Mouse (Mus musculus) liver, embryonic 11.5 days (tissue): ENCODE measurements around the gene Igfl3. TPM values are rescaled to one million over a fixed set of nuclear protein-coding genes. Genes with fewer than 3 reads are reported as not detected.

Experiments
- ATAC-seq: fragments of 200-750 bp; cut with Nextera tagmentation; replicated peaks from 2 replicates; pipeline ENCODE4 v1.8.0; 2017; ENCODE audit warnings: moderate number of reproducible peaks, mild to moderate bottlenecking, moderate TSS enrichment, moderate library complexity; ENCODE audit not compliant: low FRiP score
- DNase-seq: peaks from one replicate; pipeline ENCODE4 v3.0.0-alpha.2; 2017; ENCODE audit warnings: low spot score
- H3K27ac ChIP-seq: fragments of 300-500 bp; sonication (generic); 2 replicates; pipeline ENCODE4 v1.5.1; 2014; ENCODE audit warnings: mild to moderate bottlenecking, low read depth, low read length, control low read depth
- H3K27me3 ChIP-seq: fragments of 300-500 bp; sonication (generic); replicated peaks from 2 replicates; pipeline ENCODE4 v1.6.1; 2014; ENCODE audit warnings: low read length, mixed read lengths; ENCODE audit not compliant: control insufficient read depth, insufficient read depth
- H3K36me3 ChIP-seq: fragments of 300-500 bp; sonication (generic); 2 replicates; pipeline ENCODE4 v1.6.1; 2014; ENCODE audit warnings: mild to moderate bottlenecking, low read length, moderate library complexity, mixed read lengths; ENCODE audit not compliant: control insufficient read depth, insufficient read depth
- H3K4me1 ChIP-seq: fragments of 300-500 bp; sonication (generic); replicated peaks from 2 replicates; pipeline ENCODE4 v1.6.1; 2014; ENCODE audit warnings: low read length, mixed read lengths; ENCODE audit not compliant: control insufficient read depth, insufficient read depth
- H3K4me2 ChIP-seq: fragments of 300-500 bp; sonication (generic); 2 replicates; pipeline ENCODE4 v1.6.1; 2014; ENCODE audit warnings: mild to moderate bottlenecking, control low read depth, moderate library complexity
- H3K4me3 ChIP-seq: fragments of 300-500 bp; sonication (generic); 2 replicates; pipeline ENCODE4 v1.5.1; 2014; ENCODE audit warnings: low read depth, low read length, control low read depth
- H3K9ac ChIP-seq: fragments of 300-500 bp; sonication (generic); 2 replicates; pipeline ENCODE4 v1.6.1; 2014; ENCODE audit warnings: low read depth, low read length, control low read depth
- H3K9me3 ChIP-seq: fragments of 300-500 bp; sonication (generic); 2 replicates; pipeline ENCODE4 v1.6.1; 2016; ENCODE audit warnings: low read length, inconsistent platforms, mixed read lengths; ENCODE audit not compliant: control insufficient read depth
- WGBS: fragments of 180-500 bp; shearing (Covaris S2); extraction: QIAGEN DNeasy Blood & Tissue Kit; methylation state at CpG from one replicate; pipeline ENCODE4 v1.1.7; 2014; 5-methylcytosine and 5-hydroxymethylcytosine counted together
- polyA plus RNA-seq: library from polyadenylated mRNA; unstranded; fragments of >200 nt; fragmentation: Nextera tagmentation; extraction: Ambion mirVana; gene quantifications from 2 replicates; pipeline ENCODE4 v1.2.1, GENCODE M21; 2014

Gene Igfl3
- not detected in 2 replicates for polyA plus RNA-seq

GRCm38 (mm10) chr7:18176194-18176593 lies at the start of gene Igfl3:
TSS of gene Igfl3 (plus strand) at chr7:18176494.
- no peak within 1 kb of the TSS for H3K4me2 ChIP-seq
- no peak for DNase-seq
- ATAC-seq: no peak
- no peak within 1 kb of the TSS for H3K27ac ChIP-seq
- no peaks in the 10 kb centered on the region for H3K4me1 ChIP-seq
- no peaks in the 10 kb centered on the region for H3K27me3 ChIP-seq
- peaks cover 13% of the 10 kb centered on the region for H3K9me3 ChIP-seq
- H3K9ac ChIP-seq: no peak within 1 kb of the TSS
- H3K4me3 ChIP-seq: no peak within 1 kb of the TSS
- no peaks in the 10 kb centered on the region for H3K36me3 ChIP-seq

- no peak overlapping the region for H3K9ac ChIP-seq
- no peaks in the 10 kb centered on the region for H3K36me3 ChIP-seq
- H3K4me2 ChIP-seq: no peak overlapping the region
- no peak overlapping the region for H3K4me3 ChIP-seq
- DNase-seq: no peak
- no peaks in the 10 kb centered on the region for H3K27me3 ChIP-seq
- 8% methylated on average over 9 of the region's 9 CpGs for WGBS
- no peaks in the 10 kb centered on the region for H3K4me1 ChIP-seq
- no peak overlapping the region for H3K27ac ChIP-seq
- H3K9me3 ChIP-seq: no peaks in the 10 kb centered on the region
- no peak for ATAC-seq
These were observed 34.6 kb downstream of the Igfl3 start for GRCm38 (mm10) chr7:18210938-18211337.

- no peaks in the 10 kb centered on the region for H3K36me3 ChIP-seq
- WGBS: 70% methylated on average over 1 of the region's 1 CpGs
These were observed 38.4 kb downstream of the Igfl3 start for GRCm38 (mm10) chr7:18214699-18215098.

More at GRCm38 (mm10) chr7:18214699-18215098, 38.4 kb downstream of the Igfl3 start:
- Histone ChIP-seq H3K9ac (no peak overlapping the region), H3K4me3 (no peak overlapping the region), H3K4me1 (no peaks in the 10 kb centered on the region), H3K9me3 (no peaks in the 10 kb centered on the region), H3K4me2 (no peak overlapping the region), H3K27ac (no peak overlapping the region), H3K27me3 (no peaks in the 10 kb centered on the region)
- DNase-seq (no peak), ATAC-seq (no peak)

Other genes with a start within 250 kb of the Igfl3 start
- not detected in 2 replicates for gene Ceacam11, start 204.4 kb upstream of the Igfl3 start, polyA plus RNA-seq
- not detected in 2 replicates for gene Ceacam13, start 166.6 kb upstream of the Igfl3 start, polyA plus RNA-seq
- gene Ceacam12, start 110.6 kb upstream of the Igfl3 start, polyA plus RNA-seq: not detected in 2 replicates
- gene Mill1, start 68.9 kb downstream of the Igfl3 start, polyA plus RNA-seq: not detected in 2 replicates
- not detected in 2 replicates for gene Psg18, start 178.5 kb downstream of the Igfl3 start, polyA plus RNA-seq